Mouse (Mus musculus) liver, embryonic 15.5 days (tissue): ENCODE measurements at regions not wholly inside any gene's neighbourhood (a gene's known extent, or its start where the extent isn't known, plus 50 kb on each side); places are given as distances from the start of the nearest gene placed in this dataset.

Source experiments
- ATAC-seq: fragments of 200-750 bp; cut with Nextera tagmentation; 2 replicates; pipeline ENCODE4 v1.8.0; 2017; ENCODE audit warnings: moderate number of reproducible peaks, mild to moderate bottlenecking, moderate library complexity; ENCODE audit not compliant: insufficient read depth
- H3K27ac ChIP-seq: fragments of 300-500 bp; sonication (generic); replicated peaks from 2 replicates; pipeline ENCODE4 v1.5.1; 2015; ENCODE audit warnings: mild to moderate bottlenecking, inconsistent platforms
- H3K27me3 ChIP-seq: fragments of 300-500 bp; sonication (generic); 2 replicates; pipeline ENCODE4 v1.6.1; 2015; ENCODE audit warnings: mild to moderate bottlenecking, inconsistent platforms
- H3K36me3 ChIP-seq: fragments of 300-500 bp; sonication (generic); replicated peaks from 2 replicates; pipeline ENCODE4 v1.6.1; 2015; ENCODE audit warnings: moderate library complexity, mild to moderate bottlenecking, inconsistent platforms
- H3K4me1 ChIP-seq: fragments of 300-500 bp; sonication (generic); replicated peaks from 2 replicates; pipeline ENCODE4 v1.6.1; 2015; ENCODE audit warnings: inconsistent platforms
- H3K4me2 ChIP-seq: fragments of 300-500 bp; sonication (generic); 2 replicates; pipeline ENCODE4 v1.6.1; 2015; ENCODE audit warnings: moderate library complexity, mild to moderate bottlenecking, inconsistent platforms
- H3K4me3 ChIP-seq: fragments of 300-500 bp; sonication (generic); replicated peaks from 2 replicates; pipeline ENCODE4 v1.5.1; 2015; ENCODE audit warnings: mild to moderate bottlenecking, inconsistent platforms
- H3K9ac ChIP-seq: fragments of 300-500 bp; sonication (generic); 2 replicates; pipeline ENCODE4 v1.6.1; 2015; ENCODE audit warnings: moderate library complexity, mild to moderate bottlenecking, inconsistent platforms
- H3K9me3 ChIP-seq: fragments of 300-500 bp; sonication (generic); replicated peaks from 2 replicates; pipeline ENCODE4 v1.6.1; 2016; ENCODE audit warnings: inconsistent platforms
- WGBS: fragments of 180-500 bp; shearing (Covaris S2); methylation state at CpG from one replicate; pipeline ENCODE4 v1.1.7; 2015; ENCODE audit warnings: mixed read lengths; ENCODE audit not compliant: insufficient replicate concordance; 5-methylcytosine and 5-hydroxymethylcytosine counted together

DNA sequence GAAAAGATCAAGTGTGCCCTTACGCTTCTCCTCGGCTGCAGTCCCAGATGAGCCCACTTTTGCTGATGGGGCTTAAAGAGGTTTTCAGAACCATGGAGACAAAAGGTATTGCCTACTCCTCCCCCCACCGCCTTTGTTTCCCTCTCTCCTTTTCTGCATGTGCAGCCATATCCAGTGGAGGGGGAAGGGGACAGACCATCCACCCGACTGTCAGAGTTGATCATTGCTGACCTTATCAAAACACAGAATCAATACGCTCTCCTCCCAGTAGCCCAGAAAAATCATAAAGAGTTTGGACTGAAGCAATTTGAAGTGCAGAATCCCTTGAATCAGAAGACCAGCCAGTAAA, 159.9 kb upstream of the Ppp2r3a start:
- no peaks in the 10 kb centered on the region for H3K4me1 ChIP-seq
- no peaks in the 10 kb centered on the region for H3K9me3 ChIP-seq
- no peak for ATAC-seq
- no peaks in the 10 kb centered on the region for H3K27me3 ChIP-seq
- no peak overlapping the region for H3K4me3 ChIP-seq
- H3K9ac ChIP-seq, result no peak overlapping the region
- no peak overlapping the region for H3K27ac ChIP-seq
- no peak overlapping the region for H3K4me2 ChIP-seq
- H3K36me3 ChIP-seq, result no peaks in the 10 kb centered on the region
- 62% methylated on average over 5 of the region's 5 CpGs for WGBS

GRCm38 (mm10) chr9:101410783-101411531, 159.4 kb upstream of the Ppp2r3a start:
- Histone ChIP-seq H3K9ac (no peak overlapping the region), H3K4me2 (no peak overlapping the region), H3K27ac (no peak overlapping the region), H3K4me3 (no peak overlapping the region), H3K27me3 (no peaks in the 10 kb centered on the region), H3K36me3 (no peaks in the 10 kb centered on the region), H3K9me3 (no peaks in the 10 kb centered on the region), H3K4me1 (no peaks in the 10 kb centered on the region)
- ATAC-seq, result no peak
- WGBS, result 64% methylated on average over 21 of the region's 21 CpGs

DNA sequence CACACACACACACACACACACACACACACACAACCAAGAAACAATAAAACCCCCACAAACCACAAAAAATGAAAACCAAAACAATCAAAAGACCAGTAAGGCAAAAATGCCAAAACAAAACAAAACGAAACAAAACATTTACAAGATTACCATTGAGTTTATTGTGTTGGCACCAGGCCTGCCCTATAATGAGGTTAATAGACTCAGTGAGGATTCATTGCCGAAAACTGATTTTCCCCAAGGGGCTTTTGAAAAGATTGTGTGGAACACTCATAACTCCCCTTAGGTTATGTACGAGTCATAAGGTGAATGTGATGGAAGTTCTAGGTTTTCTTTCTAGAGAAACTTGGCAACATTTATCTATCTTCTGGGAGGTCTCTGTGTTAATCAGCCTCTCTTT, 158.8 kb upstream of the Ppp2r3a start:
- no peaks in the 10 kb centered on the region for H3K4me1 ChIP-seq
- WGBS, result 65% methylated on average over 3 of the region's 3 CpGs

GRCm38 (mm10) chr9:101408116-101408515, 156.5 kb upstream of the Ppp2r3a start:
- no peak overlapping the region for H3K27ac ChIP-seq
- H3K36me3 ChIP-seq, result no peaks in the 10 kb centered on the region
- no peaks in the 10 kb centered on the region for H3K4me1 ChIP-seq
- no peaks in the 10 kb centered on the region for H3K9me3 ChIP-seq
- H3K27me3 ChIP-seq, result no peaks in the 10 kb centered on the region
- H3K4me3 ChIP-seq, result no peak overlapping the region
- H3K9ac ChIP-seq, result no peak overlapping the region
- no peak overlapping the region for H3K4me2 ChIP-seq
- no peak for ATAC-seq
- WGBS, result 48% methylated on average over 1 of the region's 1 CpGs

More for the DNA sequence above, 158.8 kb upstream of the Ppp2r3a start:
- Histone ChIP-seq H3K36me3 (no peaks in the 10 kb centered on the region), H3K27ac (no peak overlapping the region), H3K4me3 (no peak overlapping the region), H3K4me2 (no peak overlapping the region), H3K9ac (no peak overlapping the region), H3K9me3 (no peaks in the 10 kb centered on the region), H3K27me3 (no peaks in the 10 kb centered on the region)
- ATAC-seq, result no peak

DNA sequence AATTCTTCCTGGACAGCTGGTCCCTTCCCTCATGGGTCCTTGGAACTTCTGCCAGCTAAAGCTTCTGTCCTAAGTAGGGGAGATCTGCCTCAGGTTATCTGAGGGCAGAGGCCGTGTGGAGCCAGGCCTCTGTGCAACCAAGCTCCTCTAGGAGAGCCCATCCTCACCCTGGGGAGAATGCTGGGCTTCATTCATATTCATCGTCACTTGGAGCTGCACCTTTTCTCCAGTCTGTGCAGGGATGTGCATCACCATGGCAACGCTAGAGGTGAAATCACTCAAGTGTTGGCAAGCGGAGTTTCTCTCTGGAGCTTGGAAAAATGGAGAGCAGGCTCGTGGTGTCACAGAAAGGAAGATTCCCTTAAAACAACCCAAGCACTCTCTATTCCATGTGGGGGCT, 155.5 kb upstream of the Ppp2r3a start:
- no peaks in the 10 kb centered on the region for H3K9me3 ChIP-seq
- H3K4me1 ChIP-seq, result no peaks in the 10 kb centered on the region
- H3K4me3 ChIP-seq, result no peak overlapping the region
- H3K27me3 ChIP-seq, result no peaks in the 10 kb centered on the region
- H3K27ac ChIP-seq, result no peak overlapping the region
- H3K4me2 ChIP-seq, result no peak overlapping the region
- H3K9ac ChIP-seq, result no peak overlapping the region
- ATAC-seq, result no peak
- WGBS, result 59% methylated on average over 5 of the region's 5 CpGs
- H3K36me3 ChIP-seq, result no peaks in the 10 kb centered on the region

- 62% methylated on average over 13 of the region's 13 CpGs for WGBS
These were observed 153.0 kb upstream of the Ppp2r3a start for GRCm38 (mm10) chr9:101404441-101405081.

DNA sequence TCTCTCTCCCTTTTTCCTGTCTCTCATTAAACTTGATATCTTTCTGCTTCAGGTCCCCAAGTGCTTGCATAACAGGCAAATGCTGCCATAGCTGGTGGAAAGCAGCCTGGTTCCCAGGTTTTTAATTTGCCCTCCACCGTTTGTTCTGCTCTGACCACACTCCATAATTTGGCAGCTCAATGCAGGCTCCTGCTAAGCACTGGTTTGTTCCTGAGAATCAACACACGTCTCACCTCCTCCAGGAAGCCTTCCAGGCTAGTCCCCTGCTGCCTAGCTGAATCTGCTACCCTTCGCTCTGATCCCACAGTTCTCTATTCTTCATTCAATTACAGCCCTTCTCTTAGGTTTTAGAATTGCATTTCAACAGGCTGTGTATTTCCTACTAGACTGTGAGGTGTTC, 152.4 kb upstream of the Ppp2r3a start:
- no peak overlapping the region for H3K4me3 ChIP-seq
- no peak overlapping the region for H3K4me2 ChIP-seq
- H3K9ac ChIP-seq, result no peak overlapping the region
- WGBS, result 48% methylated on average over 3 of the region's 3 CpGs
- no peaks in the 10 kb centered on the region for H3K36me3 ChIP-seq
- H3K4me1 ChIP-seq, result no peaks in the 10 kb centered on the region
- no peak for ATAC-seq
- no peaks in the 10 kb centered on the region for H3K27me3 ChIP-seq
- no peaks in the 10 kb centered on the region for H3K9me3 ChIP-seq
- H3K27ac ChIP-seq, result no peak overlapping the region

More at GRCm38 (mm10) chr9:101404441-101405081, 153.0 kb upstream of the Ppp2r3a start:
- Histone ChIP-seq H3K4me1 (no peaks in the 10 kb centered on the region), H3K9ac (no peak overlapping the region), H3K27ac (no peak overlapping the region), H3K27me3 (no peaks in the 10 kb centered on the region), H3K36me3 (no peaks in the 10 kb centered on the region), H3K4me3 (no peak overlapping the region), H3K9me3 (no peaks in the 10 kb centered on the region), H3K4me2 (no peak overlapping the region)
- ATAC-seq, result no peak

DNA sequence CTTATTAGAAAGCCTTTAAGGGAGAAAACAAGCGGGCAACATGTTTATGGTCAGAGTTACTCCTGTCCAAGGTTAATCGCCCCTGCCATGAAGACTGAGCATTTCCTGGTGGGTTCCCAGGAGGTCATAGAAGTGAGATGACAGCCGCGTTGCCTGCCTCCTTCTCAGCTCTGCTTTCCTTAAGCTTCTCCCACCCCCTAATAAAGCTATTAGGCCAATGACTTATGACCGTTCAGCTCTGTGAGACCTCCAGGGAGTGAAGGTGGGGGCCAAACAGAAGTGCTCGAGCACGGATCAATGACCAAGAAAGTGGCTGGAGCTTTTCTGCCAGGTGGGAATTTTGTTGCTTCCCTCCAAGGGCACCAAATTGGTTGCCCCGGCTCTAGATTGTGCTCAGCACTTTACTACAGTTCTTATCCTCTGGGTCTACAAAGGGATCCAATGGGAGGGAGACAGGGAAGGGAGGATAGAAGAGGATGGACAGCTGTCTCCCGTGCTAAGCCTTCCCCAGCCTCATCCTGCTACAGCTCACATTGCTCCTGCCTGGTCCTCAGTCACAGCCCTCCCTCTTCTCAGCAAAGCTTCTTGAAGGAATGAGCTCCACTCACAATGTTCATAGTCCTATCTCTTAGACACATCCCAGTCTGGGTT, 151.1 kb upstream of the Ppp2r3a start:
- no peak for ATAC-seq
- H3K9ac ChIP-seq, result no peak overlapping the region
- no peaks in the 10 kb centered on the region for H3K36me3 ChIP-seq
- no peaks in the 10 kb centered on the region for H3K27me3 ChIP-seq
- no peak overlapping the region for H3K27ac ChIP-seq
- no peak overlapping the region for H3K4me2 ChIP-seq
- H3K4me1 ChIP-seq, result no peaks in the 10 kb centered on the region
- H3K4me3 ChIP-seq, result no peak overlapping the region
- H3K9me3 ChIP-seq, result no peaks in the 10 kb centered on the region
- 48% methylated on average over 9 of the region's 9 CpGs for WGBS

DNA sequence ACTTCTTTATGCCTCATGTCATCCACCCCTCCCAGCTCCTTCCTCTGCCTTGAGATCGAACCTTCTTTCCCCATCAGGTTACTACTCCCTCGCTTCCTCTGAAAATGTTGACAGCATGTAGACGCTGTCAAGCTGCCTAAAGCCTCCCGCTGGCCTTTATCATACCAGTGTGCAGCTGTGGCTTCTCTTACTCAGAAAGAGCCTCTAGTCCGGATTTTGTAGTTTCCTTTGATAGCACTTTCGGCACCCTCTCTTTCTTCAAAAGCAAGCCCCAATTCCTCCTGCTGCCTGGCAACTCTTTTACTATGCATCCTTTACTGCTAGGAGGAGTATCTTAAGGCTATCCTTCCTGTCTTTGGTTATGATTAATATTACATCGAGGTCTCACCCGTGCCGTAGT, 149.8 kb upstream of the Ppp2r3a start:
- ATAC-seq, result no peak
- no peaks in the 10 kb centered on the region for H3K27me3 ChIP-seq
- no peaks in the 10 kb centered on the region for H3K9me3 ChIP-seq
- no peaks in the 10 kb centered on the region for H3K36me3 ChIP-seq
- no peak overlapping the region for H3K27ac ChIP-seq
- H3K4me2 ChIP-seq, result no peak overlapping the region
- 72% methylated on average over 9 of the region's 9 CpGs for WGBS
- no peak overlapping the region for H3K4me3 ChIP-seq
- no peaks in the 10 kb centered on the region for H3K4me1 ChIP-seq
- no peak overlapping the region for H3K9ac ChIP-seq

- Histone ChIP-seq H3K4me2 (no peak overlapping the region), H3K9ac (no peak overlapping the region), H3K4me1 (no peaks in the 10 kb centered on the region), H3K9me3 (no peaks in the 10 kb centered on the region), H3K36me3 (no peaks in the 10 kb centered on the region), H3K27ac (no peak overlapping the region), H3K27me3 (no peaks in the 10 kb centered on the region), H3K4me3 (no peak overlapping the region)
- ATAC-seq, result no peak
- 41% methylated on average over 3 of the region's 3 CpGs for WGBS
These were observed 147.3 kb upstream of the Ppp2r3a start for GRCm38 (mm10) chr9:101398858-101399257.

GRCm38 (mm10) chr9:101369380-101369779, 117.8 kb upstream of the Ppp2r3a start:
- Histone ChIP-seq H3K4me2 (no peak overlapping the region), H3K4me3 (no peak overlapping the region), H3K27ac (no peak overlapping the region), H3K9ac (no peak overlapping the region), H3K4me1 (no peaks in the 10 kb centered on the region), H3K36me3 (no peaks in the 10 kb centered on the region), H3K9me3 (no peaks in the 10 kb centered on the region), H3K27me3 (no peaks in the 10 kb centered on the region)
- WGBS, result 16% methylated on average over 2 of the region's 2 CpGs
- ATAC-seq, result no peak
